Mouse (Mus musculus): ENCODE data around the gene Prmt3.

The Prmt3 gene

DNA sequence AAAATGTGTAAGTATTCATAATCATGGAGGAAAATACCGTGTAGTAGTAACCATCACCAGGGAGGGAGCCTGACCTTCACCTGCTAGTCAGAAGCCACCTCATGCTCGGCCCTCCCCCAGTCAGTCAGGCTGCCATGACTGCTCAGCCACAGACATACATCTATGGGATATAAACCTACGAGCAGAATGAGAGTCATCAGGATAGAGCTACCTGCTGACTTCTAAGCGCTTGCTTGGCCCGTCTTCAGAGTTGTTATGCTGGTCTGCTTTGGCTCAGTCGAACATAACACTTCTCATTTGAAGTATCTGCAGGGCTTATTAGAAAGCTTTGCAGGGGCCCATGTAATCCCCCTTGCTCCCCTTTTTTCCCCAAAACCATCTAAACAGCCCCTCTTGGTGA lies 25.4 kb downstream of the Prmt3 start:
- DNase-seq: no peak

GRCm38 (mm10) chr7:49804638-49805165 lies 26.6 kb downstream of the Prmt3 start:
- DNase-seq: no peak

GRCm38 (mm10) chr7:49805618-49806017 lies 27.5 kb downstream of the Prmt3 start:
- DNase-seq: no peak

- no peak for DNase-seq
Measured at GRCm38 (mm10) chr7:49807093-49807682, 29.0 kb downstream of the Prmt3 start.

DNA sequence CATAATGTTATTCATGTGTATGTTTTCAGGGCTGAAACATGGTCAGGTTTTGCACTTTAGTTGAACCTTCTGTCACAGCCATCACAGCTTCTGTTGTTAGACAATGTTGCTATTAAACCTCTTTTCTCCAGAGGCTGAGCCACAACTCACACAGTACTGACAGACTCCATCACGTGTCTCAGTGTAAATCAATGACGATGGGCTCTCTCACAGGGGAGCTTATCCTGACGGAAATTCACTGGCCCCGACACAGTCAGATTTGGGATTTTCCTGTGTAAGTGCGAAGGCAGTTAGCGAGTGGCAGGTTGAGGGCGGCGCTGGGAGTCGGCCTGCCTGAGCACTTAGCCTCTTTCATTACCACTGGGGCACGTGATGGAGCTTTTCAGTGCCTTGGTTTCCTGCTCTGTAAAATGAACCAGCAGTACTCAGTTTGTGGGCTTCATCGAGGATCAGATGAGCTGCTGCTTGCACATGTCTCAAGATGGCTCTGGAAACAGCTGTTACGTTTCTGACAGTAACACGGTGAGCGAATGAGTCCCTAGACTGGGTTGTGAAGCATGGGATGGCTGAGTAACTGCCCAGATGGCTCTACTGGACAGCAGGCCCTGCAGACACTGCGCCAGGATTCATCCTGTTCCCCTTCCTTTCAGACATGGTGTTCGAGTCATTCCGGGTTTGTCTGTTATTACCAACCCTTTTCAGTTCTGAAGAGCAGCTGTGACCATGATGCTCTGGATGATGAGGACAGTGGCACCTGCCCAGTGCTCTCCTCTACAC lies 29.9 kb downstream of the Prmt3 start:
- no peak for DNase-seq

DNA sequence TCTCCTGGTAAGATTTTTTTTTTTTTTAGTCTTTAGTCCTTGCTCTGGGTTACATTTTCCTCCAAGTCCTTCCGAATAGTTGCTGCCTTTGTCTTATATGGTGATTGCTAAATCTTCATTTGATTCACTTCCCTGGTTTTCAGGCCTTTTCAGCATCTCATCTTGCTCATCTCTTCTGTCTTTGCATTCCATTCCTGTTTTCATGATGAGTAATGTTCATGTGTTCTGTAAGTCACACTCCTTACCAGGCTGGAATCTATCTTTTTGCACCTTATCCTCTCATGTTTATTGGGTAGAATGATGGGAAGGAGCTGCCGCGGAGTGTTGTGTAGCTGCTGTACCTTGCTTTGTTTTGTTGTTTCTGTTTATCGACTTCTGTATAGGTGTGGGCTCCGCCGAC lies 31.0 kb downstream of the Prmt3 start:
- no peak for DNase-seq

DNA sequence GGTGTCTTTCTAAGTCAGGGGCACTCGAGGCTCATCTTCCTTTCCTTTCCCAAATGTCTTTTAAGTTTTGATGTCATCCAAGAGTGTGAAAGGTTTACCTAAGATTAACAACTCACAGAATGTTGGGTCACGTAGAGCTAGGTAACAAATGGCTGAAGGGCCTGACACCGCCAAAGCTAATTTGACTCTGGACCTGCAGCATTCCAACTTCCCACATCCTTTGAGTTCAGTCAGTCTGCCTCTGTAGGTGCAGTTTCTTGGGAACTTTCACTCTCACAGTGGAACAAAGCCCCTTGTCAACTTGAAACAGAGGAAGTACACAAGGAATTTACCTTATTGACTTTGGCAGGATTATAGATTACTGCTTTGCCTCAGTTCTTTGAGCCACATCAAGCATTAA lies 31.4 kb downstream of the Prmt3 start:
- DNase-seq: no peak

DNA sequence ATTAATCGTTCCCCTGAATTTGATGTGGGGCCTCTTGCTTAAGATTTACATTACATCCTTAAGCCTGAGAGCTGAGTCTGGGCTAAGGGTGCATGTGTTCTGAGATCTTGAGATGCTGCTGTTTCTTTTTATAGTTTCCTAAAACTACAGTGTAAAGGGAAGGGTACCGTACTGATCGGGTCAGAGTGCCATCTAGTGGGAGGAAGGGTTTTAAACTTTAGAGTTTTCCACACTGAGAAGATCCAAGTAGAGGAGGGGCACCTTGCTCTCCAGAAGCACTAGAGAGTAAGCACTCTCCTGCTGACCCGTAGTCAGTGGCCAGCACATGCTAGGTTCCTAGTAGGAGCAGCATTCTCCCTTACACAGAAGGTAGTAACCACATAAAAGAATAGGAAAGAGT lies 33.2 kb downstream of the Prmt3 start:
- DNase-seq: peak; percentile 35

- DNase-seq: peak; percentile 17
Measured at GRCm38 (mm10) chr7:49819393-49819792, 41.2 kb downstream of the Prmt3 start.

DNA sequence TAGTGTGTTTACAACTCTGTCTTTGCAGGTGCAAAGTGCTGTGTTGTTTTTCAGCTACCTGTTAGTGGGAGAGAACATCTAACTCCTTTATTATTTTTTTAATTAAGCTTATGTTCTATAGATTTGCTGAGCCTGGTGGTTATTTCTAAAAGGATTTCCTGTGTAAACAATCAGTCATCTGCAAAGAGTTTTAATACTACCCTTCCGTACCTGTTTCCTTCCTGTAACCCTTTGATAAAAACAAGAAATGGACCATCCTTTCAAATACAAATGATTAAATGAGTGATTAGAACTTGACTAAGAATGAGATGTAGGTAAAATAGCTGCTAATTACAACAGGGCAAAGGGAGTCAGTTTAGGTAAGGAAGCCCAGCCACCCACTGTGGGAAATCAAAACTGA lies 43.2 kb downstream of the Prmt3 start:
- no peak for DNase-seq

DNA sequence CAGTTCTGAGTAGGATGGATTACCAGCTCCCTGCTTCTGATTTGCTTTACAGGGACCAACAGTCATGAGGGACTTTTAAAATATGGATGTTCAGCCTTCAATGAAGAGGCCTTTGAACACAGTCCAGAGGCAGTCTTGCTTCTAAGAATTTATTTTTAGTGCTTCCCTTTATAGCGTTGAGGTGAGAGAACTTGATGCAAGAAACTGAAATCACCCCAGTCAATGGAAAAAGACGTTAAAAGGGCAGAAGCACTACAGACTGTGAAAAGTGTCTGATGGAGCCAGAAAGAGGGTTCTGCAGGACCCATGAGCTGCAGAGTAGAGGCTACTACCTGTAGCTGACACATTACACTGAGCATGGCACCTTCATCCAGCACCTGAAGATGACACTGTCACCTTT lies 43.9 kb downstream of the Prmt3 start:
- no peak for DNase-seq

GRCm38 (mm10) chr7:49823595-49823994 lies 45.4 kb downstream of the Prmt3 start:
- no peak for DNase-seq

DNA sequence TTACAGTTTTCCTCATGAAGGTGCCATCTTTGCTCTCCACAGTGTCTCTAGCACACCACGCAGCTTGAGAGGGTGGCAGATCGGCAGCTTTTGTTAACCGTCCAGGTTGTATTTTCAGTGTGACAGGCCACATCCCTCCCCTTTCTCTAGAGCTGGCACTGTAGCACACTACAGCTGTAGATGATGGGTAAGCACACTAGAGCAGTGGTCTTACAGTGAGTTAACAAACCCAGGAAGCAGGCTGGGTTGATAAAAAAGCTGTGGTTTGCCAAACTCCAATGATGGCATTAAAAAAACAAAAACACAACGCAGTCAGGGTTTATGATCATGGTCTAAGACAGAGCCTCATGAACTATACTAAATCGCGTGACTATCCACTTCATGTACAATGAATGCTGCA lies 45.9 kb downstream of the Prmt3 start:
- no peak for DNase-seq

DNA sequence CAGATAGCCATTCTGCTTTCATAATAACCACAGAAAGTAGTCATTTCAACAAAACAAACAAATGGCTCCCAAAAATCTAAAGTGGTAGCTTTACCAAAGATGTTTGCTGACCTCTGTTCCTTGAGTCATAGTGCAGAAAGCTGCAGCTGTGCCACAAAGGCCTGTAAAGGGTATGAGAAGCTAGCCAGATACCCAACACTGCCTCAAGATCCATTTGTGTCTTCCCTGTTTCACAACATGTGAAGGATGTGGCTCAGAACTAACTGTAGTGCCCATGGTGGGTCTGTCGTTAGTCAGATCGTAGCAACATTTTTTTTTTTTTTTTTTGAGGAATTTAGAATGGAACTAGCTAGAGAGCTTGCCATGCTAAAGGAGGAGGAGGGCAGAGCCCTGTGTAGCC lies 46.4 kb downstream of the Prmt3 start:
- DNase-seq: no peak

GRCm38 (mm10) chr7:49825492-49825891 lies 47.3 kb downstream of the Prmt3 start:
- DNase-seq: no peak

GRCm38 (mm10) chr7:49827920-49828319 lies 49.8 kb downstream of the Prmt3 start:
- no peak for DNase-seq

- DNase-seq: peak; percentile 52
Measured at GRCm38 (mm10) chr7:49842366-49843282, 64.5 kb downstream of the Prmt3 start.

DNA sequence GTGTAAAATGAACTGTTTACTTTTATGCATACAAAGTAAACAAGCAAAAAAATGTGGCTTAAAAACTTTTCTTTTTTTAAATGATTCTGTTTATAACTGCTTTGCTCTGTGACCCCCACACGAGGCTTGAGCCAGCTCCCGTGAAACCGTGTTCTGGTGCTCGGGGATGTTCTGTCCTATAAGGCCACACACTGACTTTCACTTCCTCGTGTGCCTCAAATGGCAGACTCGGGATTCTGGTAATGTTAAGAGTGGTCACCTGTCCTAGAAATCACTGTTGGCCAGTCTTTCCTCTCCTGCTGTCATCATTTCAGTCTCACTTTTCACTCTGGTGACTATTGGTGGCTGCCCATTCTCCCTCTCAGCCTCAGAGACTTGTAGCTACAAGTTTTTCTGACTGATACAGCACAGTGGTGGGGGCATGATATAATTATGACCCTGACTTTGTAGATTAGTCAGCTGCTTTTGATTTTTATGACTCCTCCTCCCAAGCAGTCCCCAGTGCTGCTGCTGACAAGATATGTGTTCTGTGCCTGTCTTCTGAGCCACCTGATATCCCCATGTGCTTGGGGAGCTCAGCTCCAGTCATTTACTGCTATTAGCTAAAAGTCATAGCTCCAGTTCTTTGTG lies 65.3 kb downstream of the Prmt3 start:
- DNase-seq: no peak

DNA sequence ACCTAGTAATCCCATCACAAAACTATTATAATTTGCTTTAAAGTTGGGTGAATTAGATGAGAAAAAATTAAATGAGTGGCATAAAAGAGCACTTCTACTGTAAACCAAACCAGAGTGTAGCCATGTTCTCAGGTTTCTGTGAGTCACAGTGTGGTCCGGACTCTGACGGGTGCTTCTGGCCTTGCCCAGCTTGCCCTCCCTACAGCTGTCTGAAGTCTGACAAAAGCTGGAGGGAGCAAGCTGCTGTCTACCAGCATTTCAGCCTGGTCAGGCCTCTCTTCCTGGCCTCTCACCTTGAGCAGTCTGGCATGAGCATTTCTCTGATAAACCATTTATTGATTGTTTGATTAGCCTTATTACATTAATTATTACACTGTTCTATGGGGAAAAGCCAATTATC lies 69.8 kb downstream of the Prmt3 start:
- DNase-seq: no peak

DNA sequence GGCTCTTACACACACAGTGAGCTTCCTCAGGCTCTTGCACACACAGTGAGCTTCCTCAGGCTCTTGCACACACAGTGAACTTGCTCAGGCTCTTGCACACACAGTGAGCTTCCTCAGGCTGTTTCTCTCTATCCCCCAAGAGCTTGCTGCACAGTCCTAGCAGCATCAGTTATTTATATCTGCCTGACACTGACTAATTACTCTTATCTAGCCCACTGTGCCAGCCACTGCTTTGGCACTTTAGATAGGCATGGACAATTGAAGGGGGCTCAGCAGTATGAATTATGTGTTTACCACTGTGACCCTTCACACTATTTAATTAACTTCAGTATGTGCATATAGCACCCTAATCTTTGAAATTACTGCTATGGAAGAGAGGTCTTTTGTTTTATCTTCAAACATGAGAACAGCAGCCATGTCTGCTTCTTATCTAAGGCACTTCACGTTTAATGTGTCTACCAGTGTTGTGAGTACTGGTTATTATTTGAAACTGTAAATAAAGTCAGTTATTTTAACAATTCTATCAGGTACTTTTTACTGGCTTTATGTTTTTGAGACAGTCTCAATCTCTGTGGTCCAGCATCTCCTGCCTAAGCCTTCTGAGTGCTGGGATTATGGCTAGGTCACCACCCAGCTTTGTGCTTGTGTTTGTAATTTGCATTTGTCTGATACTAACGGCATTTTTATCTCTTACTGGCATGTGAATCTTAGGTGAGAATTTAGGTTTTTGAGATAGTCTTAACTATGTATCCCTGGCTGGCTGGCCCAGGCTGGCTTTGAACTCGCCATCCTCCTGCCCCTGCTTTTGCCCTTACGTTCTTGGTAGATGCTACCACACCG lies 75.4 kb downstream of the Prmt3 start:
- DNase-seq: no peak

DNA sequence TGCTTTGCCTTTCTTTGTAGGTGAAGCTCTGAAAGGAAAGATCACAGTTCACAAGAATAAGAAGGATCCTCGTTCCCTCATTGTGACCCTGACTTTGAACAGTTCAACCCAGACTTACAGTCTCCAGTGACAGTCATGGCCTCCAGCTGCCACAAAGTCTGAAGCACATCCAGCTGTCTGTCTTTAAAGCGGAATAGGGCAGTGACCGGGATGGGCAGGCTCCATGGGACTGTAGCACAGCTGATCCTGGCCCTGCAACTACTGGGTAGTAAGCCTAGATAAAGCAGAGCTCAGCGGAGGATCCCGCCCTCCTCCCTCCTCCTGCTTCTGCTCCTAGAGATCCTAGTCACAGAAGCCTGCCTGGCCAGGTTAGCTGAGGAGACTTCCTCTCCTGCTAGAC lies 79.2 kb downstream of the Prmt3 start:
- no peak for DNase-seq

DNA sequence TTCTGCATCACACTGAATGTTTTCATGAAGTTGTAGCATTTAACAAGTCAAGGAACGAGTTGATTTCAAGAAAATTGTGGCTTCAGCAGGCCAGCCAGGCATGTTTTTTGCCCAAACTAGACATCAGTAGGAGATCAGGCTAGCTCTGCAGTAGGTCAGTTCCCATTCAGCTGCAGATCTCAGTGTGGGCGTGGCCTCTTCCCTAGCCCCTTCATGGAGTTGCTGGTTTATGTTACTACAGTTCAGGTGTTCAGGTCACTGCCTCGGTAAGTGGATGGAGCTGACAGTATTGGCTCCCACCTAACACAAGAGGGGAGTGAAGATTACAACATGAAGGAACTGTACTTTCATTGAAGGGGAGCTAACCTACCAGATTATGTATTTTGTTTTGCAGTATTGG lies 80.1 kb downstream of the Prmt3 start:
- DNase-seq: no peak
